12 mouse cellular contexts compared by ENCODE assay signal in the genomic region with DNA sequence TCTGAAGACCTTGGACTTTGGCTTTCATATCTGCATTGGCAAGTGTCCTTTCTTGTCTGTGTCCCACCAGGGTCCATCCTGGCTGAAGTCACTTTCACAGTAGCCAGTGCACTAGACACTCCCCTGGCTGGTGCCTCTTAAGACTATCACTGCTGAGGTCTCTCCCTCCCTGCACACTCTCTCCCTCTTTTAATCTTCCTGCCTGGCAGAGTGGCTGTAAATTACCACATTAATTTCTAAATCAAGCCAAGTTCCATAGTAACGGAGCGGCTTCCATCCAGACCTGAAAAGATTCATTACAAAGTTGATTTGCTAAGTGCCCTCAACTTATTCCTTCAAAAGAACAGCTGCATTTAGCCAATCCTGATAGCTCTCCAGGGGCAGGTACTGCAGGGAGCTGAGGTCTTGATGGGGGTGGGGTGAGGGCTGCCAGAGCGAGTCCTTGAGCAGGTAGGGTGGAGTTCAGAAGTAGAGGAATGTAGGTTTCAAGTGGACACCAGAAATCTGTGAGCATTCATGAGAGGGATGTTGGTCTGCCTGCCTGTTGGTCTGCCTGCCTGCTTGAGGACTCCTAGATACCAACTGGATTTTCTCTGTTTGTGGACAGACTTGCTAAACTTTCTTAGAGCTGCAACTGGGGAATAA.
"Had no signal": no experiment of that assay in that cellular context is flagged by ENCODE, and none has a peak within 500 bp of the region (broad histone marks: within the 10 kb centered on the region; RNA-seq: fewer than 3 reads in every experiment).

No protein-coding gene starts in this region.

- H3K4me3 ChIP-seq: kidney, embryonic 15.5 days; limb, embryonic 13.5 days; midbrain, embryonic 12.5 days had no signal

- H3K27ac ChIP-seq: kidney, embryonic 15.5 days; limb, embryonic 13.5 days; liver, embryonic 14.5 days; midbrain, embryonic 12.5 days; stomach, postnatal 0 days had no signal

- H3K27me3 ChIP-seq: kidney, embryonic 15.5 days; limb, embryonic 13.5 days had no signal

- H3K9me3 ChIP-seq: kidney, embryonic 15.5 days; limb, embryonic 13.5 days; midbrain, embryonic 12.5 days had no signal

- H3K36me3 ChIP-seq: kidney, embryonic 15.5 days; limb, embryonic 13.5 days; midbrain, embryonic 12.5 days had no signal

- DNase-seq: kidney, adult 2 months; kidney, postnatal 14 days; left cerebral cortex, postnatal 4 days; lung, adult 2 months; lung, postnatal 4 days; thymus, adult 18-20 months; thymus, postnatal 14 days had no signal

- H3K9ac ChIP-seq: kidney, embryonic 15.5 days; limb, embryonic 13.5 days; liver, embryonic 14.5 days; midbrain, embryonic 12.5 days had no signal

- H3K4me2 ChIP-seq: kidney, embryonic 15.5 days; limb, embryonic 13.5 days; midbrain, embryonic 12.5 days had no signal
